Mouse (Mus musculus): ENCODE measurements around the gene Actb.

The Actb gene

GRCm38 (mm10) chr5:142877337-142878280, 28.9 kb downstream of the Actb start:
- peak; percentile 74 for DNase-seq (ENCODE audit: low spot score)

GRCm38 (mm10) chr5:142876896-142877295, 29.7 kb downstream of the Actb start:
- no peak for DNase-seq (ENCODE audit: low spot score)

- no peak for DNase-seq (ENCODE audit: low spot score)
Observed at GRCm38 (mm10) chr5:142875513-142875905, 31.0 kb downstream of the Actb start.

- no peak for DNase-seq (ENCODE audit: low spot score)
Observed at GRCm38 (mm10) chr5:142874791-142875512, 31.6 kb downstream of the Actb start.

GRCm38 (mm10) chr5:142873718-142874117, 32.8 kb downstream of the Actb start:
- no peak for DNase-seq (ENCODE audit: low spot score)

GRCm38 (mm10) chr5:142871765-142872164, 34.8 kb downstream of the Actb start:
- no peak for DNase-seq (ENCODE audit: low spot score)

GRCm38 (mm10) chr5:142869463-142869862, 37.1 kb downstream of the Actb start:
- no peak for DNase-seq (ENCODE audit: low spot score)

GRCm38 (mm10) chr5:142857763-142858229, 48.8 kb downstream of the Actb start:
- no peak for DNase-seq (ENCODE audit: low spot score)

GRCm38 (mm10) chr5:142856408-142856807, 50.1 kb downstream of the Actb start:
- no peak for DNase-seq (ENCODE audit: low spot score)

- DNase-seq (ENCODE audit: low spot score): no peak
Observed at GRCm38 (mm10) chr5:142854877-142855276, 51.7 kb downstream of the Actb start.

GRCm38 (mm10) chr5:142853585-142853984, 53.0 kb downstream of the Actb start:
- no peak for DNase-seq (ENCODE audit: low spot score)

All from ovary, postnatal 10 days (tissue).